Mouse (Mus musculus): ENCODE measurements around the gene Tbca.

Gene Tbca

GRCm38 (mm10) chr13:94849351-94849750 lies 60.6 kb downstream of the Tbca start:
- DNase-seq (ENCODE audit: low spot score) = no peak

- DNase-seq (ENCODE audit: low spot score) = no peak
Measured at GRCm38 (mm10) chr13:94858016-94858575, 69.4 kb downstream of the Tbca start.

GRCm38 (mm10) chr13:94859256-94859655 lies 70.5 kb downstream of the Tbca start:
- DNase-seq (ENCODE audit: low spot score) = no peak

GRCm38 (mm10) chr13:94862491-94863230 lies 74.0 kb downstream of the Tbca start:
- DNase-seq (ENCODE audit: low spot score) = no peak

- DNase-seq (ENCODE audit: low spot score) = no peak
Measured at GRCm38 (mm10) chr13:94866906-94867305, 78.2 kb downstream of the Tbca start.

- DNase-seq (ENCODE audit: low spot score) = no peak
Measured at GRCm38 (mm10) chr13:94867772-94868171, 79.1 kb downstream of the Tbca start.

- peak; percentile 71 for DNase-seq (ENCODE audit: low spot score)
Measured at GRCm38 (mm10) chr13:94868478-94868950, 79.8 kb downstream of the Tbca start.

GRCm38 (mm10) chr13:94869541-94869940 lies 80.8 kb downstream of the Tbca start:
- DNase-seq (ENCODE audit: low spot score) = no peak

GRCm38 (mm10) chr13:94870071-94870460 lies 81.4 kb downstream of the Tbca start:
- no peak for DNase-seq (ENCODE audit: low spot score)

GRCm38 (mm10) chr13:94870461-94871186 lies 81.9 kb downstream of the Tbca start:
- no peak for DNase-seq (ENCODE audit: low spot score)

- DNase-seq (ENCODE audit: low spot score) = no peak
Measured at GRCm38 (mm10) chr13:94871806-94872320, 83.2 kb downstream of the Tbca start.

GRCm38 (mm10) chr13:94872439-94872838 lies 83.7 kb downstream of the Tbca start:
- DNase-seq (ENCODE audit: low spot score) = no peak

- DNase-seq (ENCODE audit: low spot score) = peak; percentile 26
Measured at GRCm38 (mm10) chr13:94873111-94874038, 84.7 kb downstream of the Tbca start.

GRCm38 (mm10) chr13:94874039-94874425 lies 85.3 kb downstream of the Tbca start:
- DNase-seq (ENCODE audit: low spot score) = no peak

- no peak for DNase-seq (ENCODE audit: low spot score)
Measured at GRCm38 (mm10) chr13:94874656-94875395, 86.1 kb downstream of the Tbca start.

- DNase-seq (ENCODE audit: low spot score) = no peak
Measured at GRCm38 (mm10) chr13:94875396-94875880, 86.7 kb downstream of the Tbca start, which contains the start of gene Otp. TSS of gene Otp (plus strand) at chr13:94875602.

- no peak for DNase-seq (ENCODE audit: low spot score)
Measured at GRCm38 (mm10) chr13:94876286-94877210, 87.8 kb downstream of the Tbca start.

- no peak for DNase-seq (ENCODE audit: low spot score)
Measured at GRCm38 (mm10) chr13:94877211-94877590, 88.5 kb downstream of the Tbca start.

GRCm38 (mm10) chr13:94877991-94878745 lies 89.5 kb downstream of the Tbca start:
- no peak for DNase-seq (ENCODE audit: low spot score)

All from ovary, postnatal 36 days (tissue).